Mouse (Mus musculus): ENCODE measurements around the gene Sema4d.

GRCm38 (mm10) chr13:51731474-51731873 lies 62.1 kb downstream of the Sema4d start:
- TF ChIP-seq CTCF (IDR thresholded peaks at IDR 0.05; ENCODE audit: low read depth) = no peak
- no peak for TF ChIP-seq EP300 (IDR thresholded peaks at IDR 0.05; ENCODE audit: low read depth)

Data from liver, postnatal 0 days (tissue).